Mouse (Mus musculus): ENCODE measurements around the gene Zdhhc14. TPM values are rescaled to one million over a fixed set of nuclear protein-coding genes. Genes with fewer than 3 reads are reported as not detected.

Gene Zdhhc14
- polyA plus RNA-seq, 1 experiment: 6.7 TPM

DNA sequence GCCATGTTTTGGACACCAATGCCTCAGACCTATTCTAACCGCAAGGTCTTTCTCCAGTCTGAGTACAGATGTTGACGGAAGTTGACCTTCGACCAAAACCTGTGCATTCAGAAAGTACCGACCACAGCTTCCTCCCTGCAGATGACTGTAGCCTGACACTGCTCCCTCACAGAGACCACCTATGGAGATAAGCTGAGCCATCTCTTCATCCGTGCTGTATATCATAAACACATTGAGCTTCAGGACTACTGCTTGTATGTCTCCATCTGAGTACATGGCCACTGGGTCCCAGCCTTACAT lies 310.2 kb downstream of the Zdhhc14 start:
- Histone ChIP-seq H3K4me1 (ENCODE audit: control insufficient read depth) (peaks cover 39% of the 10 kb centered on the region), H3K4me3 (replicated peaks) (no peak overlapping the region), H3K9me3 (ENCODE audit: control insufficient read depth, low read length) (no peaks in the 10 kb centered on the region), H3K27me3 (ENCODE audit: control insufficient read depth) (no peaks in the 10 kb centered on the region), H3K36me3 (ENCODE audit: control insufficient read depth) (no peaks in the 10 kb centered on the region)
- TF ChIP-seq GATA1 (IDR thresholded peaks at IDR 0.05; ENCODE audit: low read length): no peak
- TF ChIP-seq TAL1 (IDR thresholded peaks at IDR 0.05; ENCODE audit: low read length): no peak

Other genes starting within 250 kb of the Zdhhc14 start
- not detected in 2 replicates for gene Ldhal6b, start 73.8 kb upstream of the Zdhhc14 start, polyA plus RNA-seq (2012)
- gene Tmem242, start 52.3 kb upstream of the Zdhhc14 start, polyA plus RNA-seq (2012): 1.8 and 2.8 TPM in 2 replicates